Mouse (Mus musculus) v-Abl transformed pro-B cells (cell line): ENCODE data around the gene Nthl1.

Experiments used
- in situ Hi-C, 2 experiments: fragments of 400-800 bp; cut with MboI; formaldehyde crosslinking; loops; one replicate each; pipeline ENCODE4 v1.15.1; 2025; ENCODE audit not compliant: unreplicated experiment in 2 of 2

Gene Nthl1

DNA sequence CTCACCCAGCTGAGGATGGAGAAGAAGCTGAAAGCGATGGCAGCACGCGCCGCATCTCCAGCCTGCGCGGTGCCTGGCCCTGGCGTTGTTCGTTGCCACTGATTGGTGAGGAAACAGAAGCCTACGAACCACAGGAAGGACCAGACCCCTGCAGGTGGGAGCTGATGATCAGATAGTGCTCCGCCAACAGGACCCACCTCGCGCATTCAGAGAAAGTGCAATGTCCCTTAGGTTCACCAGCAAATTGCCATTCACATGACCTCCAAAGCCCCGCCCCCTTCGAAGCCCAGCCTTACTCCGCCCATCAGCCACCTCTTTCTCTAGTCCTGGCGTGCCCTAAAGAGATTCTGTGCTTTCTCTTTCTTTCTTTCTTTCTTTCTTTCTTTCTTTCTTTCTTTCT is 54.0 kb downstream of the Nthl1 start:
- in situ Hi-C loops, result no loop called here

DNA sequence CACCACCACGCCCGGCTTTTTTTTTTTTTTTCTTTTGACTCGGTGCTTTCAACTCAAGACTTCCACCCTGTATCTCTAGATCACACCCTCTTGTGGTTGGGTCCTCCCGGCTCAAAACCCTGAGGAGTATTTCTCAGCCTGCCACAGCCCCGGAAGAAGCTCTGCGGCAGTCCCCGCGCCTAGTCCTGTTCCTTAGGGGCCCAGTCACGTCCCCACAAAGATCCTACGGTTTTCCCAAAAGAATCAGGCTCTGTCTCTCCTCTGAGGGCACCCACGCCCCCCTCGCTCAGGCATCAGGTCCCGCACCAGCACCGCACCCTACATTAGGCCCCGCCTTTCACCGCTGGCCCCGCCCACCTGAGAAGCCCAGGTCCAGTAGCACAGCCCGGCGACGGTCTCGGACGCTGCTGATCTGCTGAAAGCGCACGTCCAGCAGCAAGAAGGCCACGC is 54.7 kb downstream of the Nthl1 start:
- in situ Hi-C loops, result no loop called here

DNA sequence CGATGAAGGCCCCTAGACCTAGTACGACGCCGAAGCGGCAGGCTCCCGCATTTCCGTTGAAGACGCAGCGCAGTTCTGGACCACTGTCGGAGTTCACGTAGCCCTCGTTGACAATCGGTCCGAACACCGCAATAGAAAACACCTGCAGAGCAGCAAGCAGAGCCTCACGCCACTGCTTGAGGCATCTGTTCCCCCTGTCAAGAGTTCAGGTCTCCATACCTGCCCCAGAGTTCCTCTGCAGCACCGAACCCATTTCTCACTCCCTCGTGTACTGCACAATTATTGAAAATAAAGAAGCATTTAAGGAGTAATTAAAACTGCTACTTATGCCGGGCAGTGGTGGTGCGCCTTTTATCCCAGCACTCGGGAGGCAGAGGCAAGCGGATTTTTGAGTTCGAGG is 55.1 kb downstream of the Nthl1 start:
- in situ Hi-C loops, result no loop called here
